Mouse (Mus musculus) intestine, embryonic 15.5 days (tissue): ENCODE results near the gene Ptpn14. TPM values are rescaled to one million over a fixed set of nuclear protein-coding genes. Genes with fewer than 3 reads are reported as not detected.

Experiments used
- ATAC-seq: fragments of 200-750 bp; cut with Nextera tagmentation; 2 replicates; pipeline ENCODE4 v1.8.0; 2017; ENCODE audit warnings: moderate TSS enrichment, moderate library complexity
- H3K27ac ChIP-seq: fragments of 300-500 bp; sonication (generic); 2 replicates; pipeline ENCODE4 v1.5.1; 2015; ENCODE audit warnings: mild to moderate bottlenecking, inconsistent platforms
- H3K27me3 ChIP-seq: fragments of 300-500 bp; sonication (generic); replicated peaks from 2 replicates; pipeline ENCODE4 v1.6.1; 2015; ENCODE audit warnings: inconsistent platforms
- H3K36me3 ChIP-seq: fragments of 300-500 bp; sonication (generic); 2 replicates; pipeline ENCODE4 v1.6.1; 2015; ENCODE audit warnings: inconsistent platforms
- H3K4me1 ChIP-seq: fragments of 300-500 bp; sonication (generic); replicated peaks from 2 replicates; pipeline ENCODE4 v1.6.1; 2015; ENCODE audit warnings: inconsistent platforms
- H3K4me2 ChIP-seq: fragments of 300-500 bp; sonication (generic); replicated peaks from 2 replicates; pipeline ENCODE4 v1.6.1; 2015; ENCODE audit warnings: mild to moderate bottlenecking, inconsistent platforms
- H3K4me3 ChIP-seq: fragments of 300-500 bp; sonication (generic); replicated peaks from 2 replicates; pipeline ENCODE4 v1.5.1; 2015; ENCODE audit warnings: inconsistent platforms
- H3K9ac ChIP-seq: fragments of 300-500 bp; sonication (generic); 2 replicates; pipeline ENCODE4 v1.6.1; 2015; ENCODE audit warnings: inconsistent platforms
- H3K9me3 ChIP-seq: fragments of 300-500 bp; sonication (generic); 2 replicates; pipeline ENCODE4 v1.6.1; 2016; ENCODE audit warnings: inconsistent platforms
- WGBS: fragments of 180-500 bp; shearing (Covaris S2); methylation state at CpG from one replicate; pipeline ENCODE4 v1.1.7; 2015; 5-methylcytosine and 5-hydroxymethylcytosine counted together
- polyA plus RNA-seq: library from polyadenylated mRNA; unstranded; fragments of >200 nt; fragmentation: Nextera tagmentation; extraction: Ambion mirVana; gene quantifications from 2 replicates; pipeline ENCODE4 v1.2.1, GENCODE M21; 2015

Ptpn14 gene
- polyA plus RNA-seq, 1 experiment from 2014 or later: 6.2 TPM

GRCm38 (mm10) chr1:189779226-189779625 is 51.2 kb downstream of the Ptpn14 start:
- H3K4me1 ChIP-seq: peaks cover 7% of the 10 kb centered on the region
- no peaks in the 10 kb centered on the region for H3K36me3 ChIP-seq
- no peak overlapping the region for H3K9ac ChIP-seq
- WGBS: 62% methylated on average over 3 of the region's 3 CpGs
- H3K4me2 ChIP-seq: no peak overlapping the region
- ATAC-seq: no peak
- H3K9me3 ChIP-seq: no peaks in the 10 kb centered on the region
- no peak overlapping the region for H3K27ac ChIP-seq
- H3K4me3 ChIP-seq: no peak overlapping the region
- H3K27me3 ChIP-seq: no peaks in the 10 kb centered on the region

GRCm38 (mm10) chr1:189781721-189782345 is 53.8 kb downstream of the Ptpn14 start:
- 49% methylated on average over 10 of the region's 10 CpGs for WGBS
- Histone ChIP-seq H3K27ac (no peak overlapping the region), H3K9ac (no peak overlapping the region), H3K9me3 (no peaks in the 10 kb centered on the region), H3K27me3 (no peaks in the 10 kb centered on the region), H3K4me2 (no peak overlapping the region), H3K4me3 (no peak overlapping the region), H3K4me1 (peaks cover 24% of the 10 kb centered on the region), H3K36me3 (no peaks in the 10 kb centered on the region)
- no peak for ATAC-seq

GRCm38 (mm10) chr1:189782709-189783108 is 54.6 kb downstream of the Ptpn14 start:
- H3K4me1 ChIP-seq: peaks cover 29% of the 10 kb centered on the region
- no peak overlapping the region for H3K9ac ChIP-seq
- 76% methylated on average over 6 of the region's 6 CpGs for WGBS
- H3K27me3 ChIP-seq: no peaks in the 10 kb centered on the region
- H3K4me2 ChIP-seq: no peak overlapping the region
- H3K36me3 ChIP-seq: no peaks in the 10 kb centered on the region
- no peak overlapping the region for H3K4me3 ChIP-seq
- no peaks in the 10 kb centered on the region for H3K9me3 ChIP-seq
- ATAC-seq: no peak
- no peak overlapping the region for H3K27ac ChIP-seq

DNA sequence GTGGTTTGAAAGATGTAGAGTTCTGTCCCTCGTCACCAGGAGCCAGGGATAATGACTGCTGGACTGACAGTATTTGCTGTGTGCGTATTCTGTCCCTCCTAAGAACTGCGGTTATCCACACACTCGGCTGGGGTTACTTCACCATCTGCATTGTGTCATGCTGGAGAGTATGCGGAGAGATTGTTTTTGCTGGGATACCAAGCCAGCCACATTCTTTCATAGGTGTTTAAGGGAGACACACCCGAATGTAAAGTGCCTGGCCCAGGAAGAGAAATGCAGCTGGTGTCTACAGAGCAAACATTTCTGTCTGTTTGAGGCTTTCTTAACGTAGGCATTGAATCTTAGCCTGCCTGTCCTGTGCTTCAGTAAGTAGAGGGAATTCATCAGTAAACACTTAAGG is 56.4 kb downstream of the Ptpn14 start:
- Histone ChIP-seq H3K27ac (no peak overlapping the region; the same call in 1 of the 2 replicates), H3K4me2 (no peak overlapping the region), H3K4me3 (no peak overlapping the region), H3K9me3 (no peaks in the 10 kb centered on the region), H3K27me3 (no peaks in the 10 kb centered on the region), H3K36me3 (no peaks in the 10 kb centered on the region), H3K4me1 (peaks cover 26% of the 10 kb centered on the region; the same call in 1 of the 2 replicates), H3K9ac (no peak overlapping the region)
- ATAC-seq: peak; percentile 26; the same call in 1 of the 2 replicates
- 37% methylated on average over 7 of the region's 7 CpGs for WGBS

- WGBS: 78% methylated on average over 26 of the region's 26 CpGs
- Histone ChIP-seq H3K27me3 (no peaks in the 10 kb centered on the region), H3K27ac (no peak overlapping the region), H3K4me3 (no peak overlapping the region), H3K36me3 (no peaks in the 10 kb centered on the region), H3K4me2 (no peak overlapping the region), H3K9me3 (no peaks in the 10 kb centered on the region), H3K9ac (no peak overlapping the region), H3K4me1 (peaks cover 26% of the 10 kb centered on the region; the same call in 1 of the 2 replicates)
- no peak for ATAC-seq
These were observed 58.8 kb downstream of the Ptpn14 start for GRCm38 (mm10) chr1:189786707-189787485.

GRCm38 (mm10) chr1:189789545-189789944 is 61.5 kb downstream of the Ptpn14 start:
- H3K27ac ChIP-seq: no peak overlapping the region
- H3K36me3 ChIP-seq: no peaks in the 10 kb centered on the region
- peak; percentile 76 for ATAC-seq
- H3K4me1 ChIP-seq: peaks cover 24% of the 10 kb centered on the region; the same call in 1 of the 2 replicates
- no peaks in the 10 kb centered on the region for H3K9me3 ChIP-seq
- no peak overlapping the region for H3K4me3 ChIP-seq
- 58% methylated on average over 6 of the region's 6 CpGs for WGBS
- no peaks in the 10 kb centered on the region for H3K27me3 ChIP-seq
- no peak overlapping the region for H3K9ac ChIP-seq
- H3K4me2 ChIP-seq: no peak overlapping the region

DNA sequence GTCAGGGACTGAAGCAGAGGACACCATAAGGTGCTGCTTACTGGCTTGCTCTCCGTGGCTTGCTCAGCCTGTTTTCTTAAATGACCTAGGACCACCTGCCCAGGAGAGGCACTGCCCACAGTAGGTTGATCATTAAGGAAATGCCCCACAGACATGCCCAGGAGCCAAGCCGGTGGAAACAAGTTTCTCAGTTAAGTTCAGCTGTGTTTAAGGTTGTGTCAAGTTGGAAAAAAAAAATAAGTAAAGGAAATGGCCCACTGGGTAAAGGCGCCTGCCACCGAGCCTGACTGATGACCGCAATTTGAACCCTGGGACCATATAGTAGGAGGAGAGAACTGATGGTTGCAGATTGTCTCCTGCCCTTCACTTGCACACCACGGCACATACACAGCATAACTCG is 62.6 kb downstream of the Ptpn14 start:
- no peaks in the 10 kb centered on the region for H3K36me3 ChIP-seq
- ATAC-seq: no peak
- no peak overlapping the region for H3K4me2 ChIP-seq
- WGBS: 52% methylated on average over 7 of the region's 7 CpGs
- H3K27me3 ChIP-seq: no peaks in the 10 kb centered on the region
- 0 out of 2 replicates have a peak, but pooled peaks cover 16% of the 10 kb centered on the region for H3K4me1 ChIP-seq
- no peak overlapping the region for H3K27ac ChIP-seq
- H3K4me3 ChIP-seq: no peak overlapping the region
- no peaks in the 10 kb centered on the region for H3K9me3 ChIP-seq
- H3K9ac ChIP-seq: no peak overlapping the region

GRCm38 (mm10) chr1:189791534-189792217 is 63.6 kb downstream of the Ptpn14 start:
- no peak for ATAC-seq
- Histone ChIP-seq H3K4me3 (no peak overlapping the region), H3K27ac (no peak overlapping the region), H3K27me3 (no peaks in the 10 kb centered on the region), H3K9ac (no peak overlapping the region), H3K9me3 (no peaks in the 10 kb centered on the region), H3K36me3 (no peaks in the 10 kb centered on the region), H3K4me1 (0 out of 2 replicates have a peak, but pooled peaks cover 11% of the 10 kb centered on the region), H3K4me2 (no peak overlapping the region)
- WGBS: 84% methylated on average over 10 of the region's 10 CpGs

- H3K4me1 ChIP-seq: 0 out of 2 replicates have a peak, but pooled peaks cover 4% of the 10 kb centered on the region
- 59% methylated on average over 14 of the region's 14 CpGs for WGBS
- no peaks in the 10 kb centered on the region for H3K9me3 ChIP-seq
- H3K9ac ChIP-seq: no peak overlapping the region
- no peak overlapping the region for H3K4me3 ChIP-seq
- no peaks in the 10 kb centered on the region for H3K27me3 ChIP-seq
- H3K27ac ChIP-seq: no peak overlapping the region
- H3K4me2 ChIP-seq: no peak overlapping the region
- ATAC-seq: no peak
- H3K36me3 ChIP-seq: no peaks in the 10 kb centered on the region
These were observed 64.6 kb downstream of the Ptpn14 start for GRCm38 (mm10) chr1:189792560-189793195.

DNA sequence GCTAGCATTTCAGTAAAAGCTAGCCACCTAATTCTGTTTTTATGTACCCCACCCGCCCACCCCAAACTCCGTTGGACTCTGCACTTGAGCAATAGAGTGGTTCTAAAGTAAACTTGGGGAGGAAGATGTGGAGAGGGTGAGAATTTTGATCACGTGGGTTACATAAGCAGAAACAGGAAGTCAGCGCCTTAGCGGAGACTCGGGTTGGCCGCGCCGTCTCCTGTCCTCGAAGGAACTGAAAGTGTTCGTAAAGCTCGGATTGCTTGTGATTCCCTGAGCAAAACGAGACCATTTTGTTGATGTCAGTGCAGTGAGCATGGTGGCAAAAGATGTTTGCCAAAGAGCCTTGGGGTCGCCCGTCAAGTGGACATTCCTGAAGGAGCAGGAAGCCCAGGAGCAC is 70.9 kb downstream of the Ptpn14 start:
- no peak for ATAC-seq
- no peaks in the 10 kb centered on the region for H3K27me3 ChIP-seq
- 0 out of 2 replicates have a peak, but pooled peaks cover 3% of the 10 kb centered on the region for H3K36me3 ChIP-seq
- no peaks in the 10 kb centered on the region for H3K9me3 ChIP-seq
- no peak overlapping the region for H3K9ac ChIP-seq
- H3K4me1 ChIP-seq: no peaks in the 10 kb centered on the region
- no peak overlapping the region for H3K4me3 ChIP-seq
- 76% methylated on average over 15 of the region's 15 CpGs for WGBS
- no peak overlapping the region for H3K27ac ChIP-seq
- no peak overlapping the region for H3K4me2 ChIP-seq

- Histone ChIP-seq H3K36me3 (0 out of 2 replicates have a peak, but pooled peaks cover 3% of the 10 kb centered on the region), H3K4me3 (no peak overlapping the region), H3K4me1 (no peaks in the 10 kb centered on the region), H3K4me2 (no peak overlapping the region), H3K9me3 (no peaks in the 10 kb centered on the region), H3K9ac (no peak overlapping the region), H3K27me3 (no peaks in the 10 kb centered on the region), H3K27ac (no peak overlapping the region)
- 63% methylated on average over 13 of the region's 13 CpGs for WGBS
- peak; percentile 32; the same call in 1 of the 2 replicates for ATAC-seq
These were observed 72.3 kb downstream of the Ptpn14 start for GRCm38 (mm10) chr1:189800211-189800961.
